Mouse (Mus musculus) adrenal gland, postnatal 14 days (tissue): Measurements from ENCODE around the gene Prrt4. TPM values are rescaled to one million over a fixed set of nuclear protein-coding genes. Genes with fewer than 3 reads are reported as not detected.
"Not testable (repeated sequence)": the region's sequence is repeated elsewhere in the genome, so short reads cannot be mapped to it uniquely, and the experiment has no call there.

Experiments used
- DNase-seq: peaks from one replicate; pipeline ENCODE4 v3.0.0; 2021; ENCODE audit warnings: mixed read lengths
- long read RNA-seq, 2 experiments: library from polyadenylated mRNA; stranded (forward); transcript quantifications; one replicate each; pipeline ENCODE4 v2.0.0; 2021
- total RNA-seq: library from RNA; stranded (reverse); gene quantifications from 2 replicates; pipeline ENCODE4 v1.2.3, GENCODE M21; 2021

The Prrt4 gene
- 4.9 and 5.1 TPM in 2 replicates for total RNA-seq
- long read RNA-seq, experiment 1, partial matches to known transcripts = 1 of 9 reads
- long read RNA-seq, experiment 1, other reads (novel, unspliced or antisense) = 8 of 9 reads
- long read RNA-seq, experiment 2, partial matches to known transcripts = 0 of 5 reads
- long read RNA-seq, experiment 2, other reads (novel, unspliced or antisense) = 5 of 5 reads

- DNase-seq = peak; percentile 81
Measured at GRCm38 (mm10) chr6:29178888-29179658, at the start of gene Prrt4. Prrt4 (minus strand) TSS chr6:29179584.

GRCm38 (mm10) chr6:29217717-29218116 lies 38.3 kb upstream of the Prrt4 start:
- not testable (repeated sequence) for DNase-seq

- DNase-seq = peak; percentile 90
Measured at GRCm38 (mm10) chr6:29215881-29216501, 36.6 kb upstream of the Prrt4 start, which contains the start of gene Impdh1. Impdh1 (minus strand) TSS chr6:29216364.

GRCm38 (mm10) chr6:29215181-29215580 lies 35.8 kb upstream of the Prrt4 start:
- DNase-seq = no peak

- peak; percentile 36 for DNase-seq
Measured at GRCm38 (mm10) chr6:29214776-29215175, 35.4 kb upstream of the Prrt4 start.

GRCm38 (mm10) chr6:29214245-29214644 lies 34.9 kb upstream of the Prrt4 start:
- DNase-seq = peak; percentile 78

GRCm38 (mm10) chr6:29213436-29213835 lies 34.1 kb upstream of the Prrt4 start:
- DNase-seq = peak; percentile 75

- peak; percentile 93 for DNase-seq
Measured at GRCm38 (mm10) chr6:29211806-29212492, 32.6 kb upstream of the Prrt4 start.

- DNase-seq = peak; percentile 36
Measured at GRCm38 (mm10) chr6:29211146-29211545, 31.8 kb upstream of the Prrt4 start.

- peak; percentile 59 for DNase-seq
Measured at GRCm38 (mm10) chr6:29210231-29210936, 31.0 kb upstream of the Prrt4 start.

GRCm38 (mm10) chr6:29208178-29208577 lies 28.8 kb upstream of the Prrt4 start:
- no peak for DNase-seq

- DNase-seq = no peak
Measured at GRCm38 (mm10) chr6:29207017-29207416, 27.6 kb upstream of the Prrt4 start.

- DNase-seq = no peak
Measured at GRCm38 (mm10) chr6:29206006-29206405, 26.6 kb upstream of the Prrt4 start.

- DNase-seq = peak; percentile 72
Measured at GRCm38 (mm10) chr6:29204932-29205614, 25.7 kb upstream of the Prrt4 start.

- DNase-seq = no peak
Measured at GRCm38 (mm10) chr6:29203861-29204585, 24.6 kb upstream of the Prrt4 start.

- no peak for DNase-seq
Measured at GRCm38 (mm10) chr6:29203096-29203495, 23.7 kb upstream of the Prrt4 start.

- DNase-seq = no peak
Measured at GRCm38 (mm10) chr6:29201988-29202387, 22.6 kb upstream of the Prrt4 start.

GRCm38 (mm10) chr6:29201341-29201740 lies 22.0 kb upstream of the Prrt4 start:
- DNase-seq = no peak

- peak; percentile 27 for DNase-seq
Measured at GRCm38 (mm10) chr6:29200496-29200895, 21.1 kb upstream of the Prrt4 start.

GRCm38 (mm10) chr6:29199223-29199855 lies 20.0 kb upstream of the Prrt4 start:
- no peak for DNase-seq
